Mouse (Mus musculus): Measurements from ENCODE around the gene Bik. TPM values are rescaled to one million over a fixed set of nuclear protein-coding genes. Genes with fewer than 3 reads are reported as not detected.

Gene Bik
- polyA plus RNA-seq, 1 experiment = 0.71 TPM

- no peak for DNase-seq (ENCODE audit: low read depth)
These were observed 65.1 kb downstream of the Bik start for GRCm38 (mm10) chr15:83591758-83592157.

GRCm38 (mm10) chr15:83592260-83593188 lies 65.9 kb downstream of the Bik start:
- TF ChIP-seq CTCF (IDR thresholded peaks at IDR 0.05; ENCODE audit: borderline replicate concordance, extremely low read depth, insufficient read depth, insufficient read length) = no peak
- no peak for TF ChIP-seq POLR2A (IDR thresholded peaks at IDR 0.05; ENCODE audit: borderline replicate concordance, extremely low read depth, insufficient read depth, insufficient read length, poor library complexity, severe bottlenecking)
- no peak for DNase-seq (ENCODE audit: low read depth)

More at GRCm38 (mm10) chr15:83591758-83592157, 65.1 kb downstream of the Bik start:
- TF ChIP-seq CTCF (IDR thresholded peaks at IDR 0.05; ENCODE audit: borderline replicate concordance, extremely low read depth, insufficient read depth, insufficient read length) (no peak), POLR2A (IDR thresholded peaks at IDR 0.05; ENCODE audit: borderline replicate concordance, extremely low read depth, insufficient read depth, insufficient read length, poor library complexity, severe bottlenecking) (no peak)

- TF ChIP-seq POLR2A (IDR thresholded peaks at IDR 0.05; ENCODE audit: borderline replicate concordance, extremely low read depth, insufficient read depth, insufficient read length, poor library complexity, severe bottlenecking) = no peak
- no peak for TF ChIP-seq CTCF (IDR thresholded peaks at IDR 0.05; ENCODE audit: borderline replicate concordance, extremely low read depth, insufficient read depth, insufficient read length)
- no peak for DNase-seq (ENCODE audit: low read depth)
These were observed 66.5 kb downstream of the Bik start for GRCm38 (mm10) chr15:83593189-83593585.

GRCm38 (mm10) chr15:83593702-83594512 lies 67.2 kb downstream of the Bik start:
- DNase-seq (ENCODE audit: low read depth) = peak; percentile 32
- TF ChIP-seq CTCF (IDR thresholded peaks at IDR 0.05; ENCODE audit: borderline replicate concordance, extremely low read depth, insufficient read depth, insufficient read length) = no peak
- TF ChIP-seq POLR2A (IDR thresholded peaks at IDR 0.05; ENCODE audit: borderline replicate concordance, extremely low read depth, insufficient read depth, insufficient read length, poor library complexity, severe bottlenecking) = no peak

Other genes starting within 250 kb of the Bik start
- 40.3 and 43.9 TPM in 2 replicates for gene Arfgap3, start 176.6 kb upstream of the Bik start, polyA plus RNA-seq (2012; rRNA removed)
- 23.7 and 31.4 TPM in 2 replicates for gene Pacsin2, start 62.3 kb upstream of the Bik start, polyA plus RNA-seq (2012; rRNA removed)
- 58.1 and 89.6 TPM in 2 replicates for gene Ttll1, start 16.0 kb upstream of the Bik start, polyA plus RNA-seq (2012; rRNA removed)
- gene Tspo, start 36.7 kb downstream of the Bik start, polyA plus RNA-seq (2012; rRNA removed) = 7.1 and 9.9 TPM in 2 replicates
- gene Mcat, start 36.9 kb downstream of the Bik start, polyA plus RNA-seq (2012; rRNA removed) = 32.8 and 38.7 TPM in 2 replicates
- gene Ttll12, start 68.3 kb downstream of the Bik start, polyA plus RNA-seq (2012; rRNA removed) = 49.8 and 56.6 TPM in 2 replicates
- gene Scube1, start 198.2 kb downstream of the Bik start, polyA plus RNA-seq (2012; rRNA removed) = 15.1 and 24.7 TPM in 2 replicates

All from brain, embryonic 14.5 days (tissue).